Mouse (Mus musculus) Patski (cell line): Measurements from ENCODE around the gene Cdc5l. TPM values are rescaled to one million over a fixed set of nuclear protein-coding genes. Genes with fewer than 3 reads are reported as not detected.
A peak's percentile ranks its signal among the peaks of the same experiment; 100 is the strongest.

Experiments
- ATAC-seq: fragments of 100-300 bp; one replicate; pipeline ENCODE4 v1.8.0; 2021
- CTCF ChIA-PET: fragments of 350-600 bp; sonication (Branson Sonifier 250); formaldehyde crosslinking; loops from one replicate; lab custom pipeline; 2022; ENCODE audit warnings: inconsistent platforms; lab: Charles Lee
- POLR2A ChIA-PET: fragments of 350-600 bp; sonication (Branson Sonifier 250); formaldehyde crosslinking; loops from one replicate; lab custom pipeline; 2022; ENCODE audit warnings: antibody characterized with exemption, inconsistent platforms; lab: Charles Lee
- DNase-seq: peaks from one replicate; pipeline ENCODE4 v3.0.0-alpha.2; 2011; ENCODE audit warnings: low read depth, low spot score
- H3K27me3 ChIP-seq: fragments of 371-371 bp; one replicate; pipeline ENCODE4 v1.5.1; 2021
- CTCF ChIP-seq: fragments of 100-300 bp; IDR thresholded peaks from one replicate; pipeline ENCODE4 v1.5.1; 2021
- in situ Hi-C: fragments of 300-500 bp; cut with MboI; formaldehyde crosslinking; loops from 3 replicates; pipeline ENCODE4 v1.11.1; 2018; ENCODE audit warnings: low pct_unique_long_range_greater_than_20kb, mixed read lengths
- polyA plus RNA-seq: library from polyadenylated mRNA; unstranded; gene quantifications from one replicate; pipeline ENCODE4 v1.2.3, GENCODE M21; 2021

Gene Cdc5l
- 59.8 TPM for polyA plus RNA-seq

GRCm38 (mm10) chr17:45433419-45434261 is at the start of gene Cdc5l:
Gene Cdc5l, minus strand, starts transcription at chr17:45433737.
- DNase-seq (peak; percentile 94), ATAC-seq (peak; percentile 88)
- in situ Hi-C loops: no loop called here
- CTCF ChIA-PET: interaction anchor here (0.7 to 1.1 kb wide), 2 partner anchors 12 to 16 kb away, joined by 3 read pairs; no protein-coding TSS in a partner anchor
- POLR2A ChIA-PET: interaction anchor here (0.8 to 1.1 kb wide), 2 partner anchors 11 to 13 kb away, joined by 5 read pairs; no protein-coding TSS in a partner anchor
- no peaks in the 10 kb centered on the region for H3K27me3 ChIP-seq
- TF ChIP-seq CTCF: no peak

DNA sequence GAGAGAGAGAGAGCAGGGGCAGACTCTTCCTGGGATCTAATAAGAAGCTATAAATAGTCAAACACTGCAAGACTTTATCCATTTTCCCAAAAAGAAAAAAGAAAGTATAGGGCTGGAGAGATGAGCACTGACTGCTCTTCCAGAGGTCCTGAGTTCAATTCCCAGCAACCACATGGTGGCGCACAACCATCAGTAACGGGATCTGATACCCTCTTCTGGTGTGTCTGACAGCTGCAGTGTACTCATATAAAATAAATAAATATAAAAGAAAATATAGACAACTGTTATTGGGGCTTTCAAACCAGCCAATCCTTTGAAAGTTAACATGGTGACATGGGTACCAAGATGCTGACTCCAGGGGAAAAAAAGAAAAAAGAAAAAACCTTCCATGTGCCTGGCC is 46.9 kb upstream of the Cdc5l start:
- ATAC-seq (no peak), DNase-seq (no peak)
- ChIA-PET POLR2A (no interaction called here), CTCF (no interaction called here)
- in situ Hi-C loops: loop anchor here (25.0 kb wide), 1 partner anchor 157 kb away; no protein-coding TSS in a partner anchor
- peaks cover 20% of the 10 kb centered on the region for H3K27me3 ChIP-seq
- peak; percentile 65 for TF ChIP-seq CTCF

- no peak for ATAC-seq
- CTCF ChIA-PET: interaction anchor here (1.0 to 2.0 kb wide), 9 partner anchors 9 to 71 kb away, joined by 3 to 9 read pairs (median 4); partner anchors contain the start of genes Aars2 and Tmem151b
- in situ Hi-C loops: loop anchor here (5.0 to 25.0 kb wide), 2 partner anchors 74 to 159 kb away; no protein-coding TSS in a partner anchor
These were observed 44.8 kb upstream of the Cdc5l start for GRCm38 (mm10) chr17:45478234-45478825.

GRCm38 (mm10) chr17:45474669-45475465 is 41.3 kb upstream of the Cdc5l start, which contains the start of gene Spats1:
Gene Spats1, minus strand, starts transcription at chr17:45475415.
- in situ Hi-C loops: loop anchor here (5.0 to 25.0 kb wide), 2 partner anchors 77 to 162 kb away; no protein-coding TSS in a partner anchor
- ATAC-seq (no peak), DNase-seq (no peak)
- ChIA-PET CTCF (interaction anchor here (1.6 kb wide), 1 partner anchor 106 kb away, joined by 3 read pairs; no protein-coding TSS in a partner anchor), POLR2A (no interaction called here)
- H3K27me3 ChIP-seq: peaks cover 11% of the 10 kb centered on the region
- TF ChIP-seq CTCF: no peak

More at GRCm38 (mm10) chr17:45478234-45478825, 44.8 kb upstream of the Cdc5l start:
- peak; percentile 27 for DNase-seq
- POLR2A ChIA-PET: interaction anchor here (0.5 kb wide), 1 partner anchor 73 kb away, joined by 6 read pairs; no protein-coding TSS in a partner anchor
- peak; percentile 92 for TF ChIP-seq CTCF
- H3K27me3 ChIP-seq: peaks cover 18% of the 10 kb centered on the region

DNA sequence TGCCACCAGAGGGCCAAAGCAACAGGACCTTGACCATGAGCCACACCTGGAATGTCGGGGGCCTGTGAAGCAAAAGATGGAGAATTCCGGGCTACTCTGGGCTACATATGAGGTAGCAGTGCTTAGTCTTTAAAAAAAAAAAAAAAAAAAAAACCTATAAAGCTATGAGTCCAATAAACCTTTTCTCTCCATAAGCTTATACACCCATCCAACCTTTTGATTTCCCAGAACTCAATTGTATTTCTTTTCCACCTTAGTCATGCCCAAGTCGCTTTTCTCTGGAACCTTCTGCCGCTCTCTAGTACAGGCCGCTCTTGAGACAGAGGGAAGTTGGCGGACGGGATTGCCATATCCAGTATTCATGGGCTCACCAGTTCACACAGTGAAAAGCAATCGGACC is 40.6 kb upstream of the Cdc5l start:
- CTCF ChIA-PET: no interaction called here
- TF ChIP-seq CTCF: no peak
- ATAC-seq: no peak
- H3K27me3 ChIP-seq: peaks cover 11% of the 10 kb centered on the region
- POLR2A ChIA-PET: no interaction called here
- in situ Hi-C loops: no loop called here
- DNase-seq: no peak

- H3K27me3 ChIP-seq: peaks cover 11% of the 10 kb centered on the region
- in situ Hi-C loops: no loop called here
- DNase-seq: no peak
- ChIA-PET POLR2A (no interaction called here), CTCF (no interaction called here)
- TF ChIP-seq CTCF: no peak
- ATAC-seq: no peak
These were observed 40.1 kb upstream of the Cdc5l start for GRCm38 (mm10) chr17:45473667-45474066.

- ATAC-seq (no peak), DNase-seq (no peak)
- POLR2A ChIA-PET: no interaction called here
- in situ Hi-C loops: no loop called here
- no peaks in the 10 kb centered on the region for H3K27me3 ChIP-seq
- CTCF ChIA-PET: interaction anchor here (1.2 kb wide), 1 partner anchor 82 kb away, joined by 3 read pairs; no protein-coding TSS in a partner anchor
- TF ChIP-seq CTCF: no peak
These were observed 37.2 kb upstream of the Cdc5l start for GRCm38 (mm10) chr17:45470726-45471125.

GRCm38 (mm10) chr17:45468302-45468701 is 34.8 kb upstream of the Cdc5l start:
- ATAC-seq (no peak), DNase-seq (no peak)
- ChIA-PET POLR2A (no interaction called here), CTCF (interaction anchor here (1.1 to 1.7 kb wide), 2 partner anchors 10 to 48 kb away, joined by 3 to 8 read pairs; no protein-coding TSS in a partner anchor)
- peak; percentile 51 for TF ChIP-seq CTCF
- H3K27me3 ChIP-seq: no peaks in the 10 kb centered on the region
- in situ Hi-C loops: no loop called here

GRCm38 (mm10) chr17:45466701-45467100 is 33.2 kb upstream of the Cdc5l start:
- ATAC-seq: no peak
- no peak for DNase-seq
- H3K27me3 ChIP-seq: no peaks in the 10 kb centered on the region
- in situ Hi-C loops: no loop called here
- POLR2A ChIA-PET: no interaction called here
- CTCF ChIA-PET: no interaction called here
- peak; percentile 29 for TF ChIP-seq CTCF

- TF ChIP-seq CTCF: no peak
- CTCF ChIA-PET: no interaction called here
- ATAC-seq: no peak
These were observed 30.7 kb upstream of the Cdc5l start for GRCm38 (mm10) chr17:45464255-45464654.

More at GRCm38 (mm10) chr17:45464255-45464654, 30.7 kb upstream of the Cdc5l start:
- in situ Hi-C loops: no loop called here
- POLR2A ChIA-PET: no interaction called here
- no peak for DNase-seq
- no peaks in the 10 kb centered on the region for H3K27me3 ChIP-seq
